ENCODE assay signal across 17 mouse cellular contexts in the genomic region with DNA sequence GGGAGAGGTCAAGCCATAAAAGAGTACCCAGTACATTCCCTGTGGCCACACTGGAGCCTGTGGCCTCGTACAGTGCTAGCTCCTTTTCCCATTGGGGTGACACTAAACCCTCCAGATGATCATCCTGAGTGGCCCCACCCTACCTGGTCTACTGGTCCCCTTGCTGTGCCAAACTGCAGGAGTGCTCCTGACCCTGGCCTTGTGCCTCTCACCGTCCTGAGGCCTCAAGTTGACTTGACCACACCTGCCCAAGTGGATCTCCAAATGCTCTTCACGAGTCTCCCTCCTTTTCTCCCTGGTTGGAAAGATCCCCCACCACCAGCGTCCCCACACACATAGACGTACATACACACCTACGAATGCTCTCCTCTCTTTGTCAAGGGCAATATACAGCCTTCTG.
DNase-seq lines count a peak whose midpoint lies in the region; ATAC-seq and TF ChIP-seq lines count a peak whose summit lies in the region.
"Had no signal": no experiment of that assay in that cellular context is flagged by ENCODE, and none has a peak within 500 bp of the region (broad histone marks: within the 10 kb centered on the region; RNA-seq: fewer than 3 reads in every experiment).

No protein-coding gene starts in this region.

- peaks cover 10% of the 10 kb centered on the region for H3K4me1 ChIP-seq in forebrain, embryonic 12.5 days
- no peaks in the 10 kb centered on the region for H3K4me1 ChIP-seq in forebrain, postnatal 0 days (ENCODE audit: insufficient read depth)
- peaks cover 4% of the 10 kb centered on the region; the same call in 1 of the 2 replicates for H3K4me1 ChIP-seq in liver, adult 2 months (ENCODE audit: control insufficient read depth, insufficient read depth, low read length)
- H3K4me1 ChIP-seq: embryonic facial prominence, embryonic 13.5 days; embryonic facial prominence, embryonic 15.5 days had no signal

- no peak overlapping the region for H3K9ac ChIP-seq in forebrain, embryonic 12.5 days
- H3K9ac ChIP-seq in forebrain, postnatal 0 days = no peak overlapping the region
- H3K9ac ChIP-seq in liver, adult 2 months (ENCODE audit: low read depth, low read length) = no peak overlapping the region
- H3K9ac ChIP-seq: embryonic facial prominence, embryonic 13.5 days; embryonic facial prominence, embryonic 15.5 days had no signal

- no peak overlapping the region for H3K4me3 ChIP-seq in forebrain, embryonic 12.5 days (replicated peaks)
- H3K4me3 ChIP-seq in forebrain, postnatal 0 days (ENCODE audit: low read depth, low read length) = no peak overlapping the region
- no peak overlapping the region for H3K4me3 ChIP-seq in liver, adult 2 months (ENCODE audit: insufficient read depth, low read depth, low read length)
- H3K4me3 ChIP-seq: embryonic facial prominence, embryonic 13.5 days; embryonic facial prominence, embryonic 15.5 days; erythroblast, embryonic 14.5 days had no signal

- H3K9me3 ChIP-seq in forebrain, embryonic 12.5 days = no peaks in the 10 kb centered on the region
- H3K9me3 ChIP-seq in forebrain, postnatal 0 days (ENCODE audit: low read length) = no peaks in the 10 kb centered on the region
- H3K9me3 ChIP-seq: embryonic facial prominence, embryonic 13.5 days; embryonic facial prominence, embryonic 15.5 days had no signal

- no peaks in the 10 kb centered on the region for H3K79me2 ChIP-seq in liver, adult 2 months (ENCODE audit: control insufficient read depth, insufficient read depth, low read length)

- TF ChIP-seq CTCF in forebrain, postnatal 0 days (IDR thresholded peaks at IDR 0.05; ENCODE audit: low read depth) = no peak
- TF ChIP-seq CTCF in liver, adult 2 months (IDR thresholded peaks at IDR 0.05; ENCODE audit: low read depth, low read length) = no peak

- 85% methylated on average over 6 of the region's 6 CpGs for WGBS in forebrain, embryonic 12.5 days
- 91% methylated on average over 6 of the region's 6 CpGs for WGBS in forebrain, postnatal 0 days
- WGBS in liver, adult 2 months = 83% methylated on average over 6 of the region's 6 CpGs

- no peak for TF ChIP-seq POLR2A in liver, adult 2 months (IDR thresholded peaks at IDR 0.05; ENCODE audit: extremely low read depth, insufficient read depth, low read length)

- DNase-seq in forebrain, postnatal 0 days = no peak
- no peak for DNase-seq in liver, adult 2 months (ENCODE audit: extremely low read depth, low read depth, low spot score)
- DNase-seq in liver = no peak
- DNase-seq: adrenal gland, adult 2 months; adrenal gland, postnatal 10 days; adrenal gland, postnatal 25 days; cerebellum, adult 11 months; cerebellum, adult 18-20 months; cerebellum, adult 8-10 months; cerebellum, adult 9-11 months; cerebellum, postnatal 14 days; cerebellum, postnatal 36 days; embryo, embryonic 11 days had no signal

- no peak overlapping the region for H3K4me2 ChIP-seq in forebrain, embryonic 12.5 days
- H3K4me2 ChIP-seq in forebrain, postnatal 0 days (ENCODE audit: low read depth) = no peak overlapping the region
- H3K4me2 ChIP-seq: embryonic facial prominence, embryonic 13.5 days; embryonic facial prominence, embryonic 15.5 days had no signal

- no peaks in the 10 kb centered on the region for H3K27me3 ChIP-seq in forebrain, embryonic 12.5 days
- no peaks in the 10 kb centered on the region for H3K27me3 ChIP-seq in forebrain, postnatal 0 days (ENCODE audit: insufficient read depth, low read length)
- no peaks in the 10 kb centered on the region for H3K27me3 ChIP-seq in liver, adult 2 months (ENCODE audit: control insufficient read depth, insufficient read depth, low read length)
- H3K27me3 ChIP-seq: embryonic facial prominence, embryonic 15.5 days had no signal

- ATAC-seq in forebrain, embryonic 12.5 days (ENCODE audit: low FRiP score) = 0 out of 2 replicates have a peak, but pooled peaks have one; percentile 18
- no peak for ATAC-seq in forebrain, postnatal 0 days

- H3K36me3 ChIP-seq in forebrain, embryonic 12.5 days (replicated peaks) = no peaks in the 10 kb centered on the region
- H3K36me3 ChIP-seq in forebrain, postnatal 0 days (ENCODE audit: insufficient read depth) = no peaks in the 10 kb centered on the region
- peaks cover 20% of the 10 kb centered on the region for H3K36me3 ChIP-seq in liver, adult 2 months (ENCODE audit: control insufficient read depth, insufficient read depth, low read length)
- H3K36me3 ChIP-seq: embryonic facial prominence, embryonic 13.5 days; embryonic facial prominence, embryonic 15.5 days had no signal

- H3K27ac ChIP-seq in forebrain, embryonic 12.5 days = no peak overlapping the region
- no peak overlapping the region for H3K27ac ChIP-seq in forebrain, postnatal 0 days (ENCODE audit: low read depth, low read length)
- peak overlapping the region; percentile 28; the same call in 1 of the 2 replicates for H3K27ac ChIP-seq in liver, adult 2 months (replicated peaks; ENCODE audit: insufficient read depth, low read depth, low read length)
- H3K27ac ChIP-seq: embryonic facial prominence, embryonic 13.5 days; embryonic facial prominence, embryonic 15.5 days had no signal
